Mouse (Mus musculus): ENCODE data around the gene Aamp.
"Not testable (repeated sequence)": the region's sequence is repeated elsewhere in the genome, so short reads cannot be mapped to it uniquely, and the experiment has no call there.

The Aamp gene

DNA sequence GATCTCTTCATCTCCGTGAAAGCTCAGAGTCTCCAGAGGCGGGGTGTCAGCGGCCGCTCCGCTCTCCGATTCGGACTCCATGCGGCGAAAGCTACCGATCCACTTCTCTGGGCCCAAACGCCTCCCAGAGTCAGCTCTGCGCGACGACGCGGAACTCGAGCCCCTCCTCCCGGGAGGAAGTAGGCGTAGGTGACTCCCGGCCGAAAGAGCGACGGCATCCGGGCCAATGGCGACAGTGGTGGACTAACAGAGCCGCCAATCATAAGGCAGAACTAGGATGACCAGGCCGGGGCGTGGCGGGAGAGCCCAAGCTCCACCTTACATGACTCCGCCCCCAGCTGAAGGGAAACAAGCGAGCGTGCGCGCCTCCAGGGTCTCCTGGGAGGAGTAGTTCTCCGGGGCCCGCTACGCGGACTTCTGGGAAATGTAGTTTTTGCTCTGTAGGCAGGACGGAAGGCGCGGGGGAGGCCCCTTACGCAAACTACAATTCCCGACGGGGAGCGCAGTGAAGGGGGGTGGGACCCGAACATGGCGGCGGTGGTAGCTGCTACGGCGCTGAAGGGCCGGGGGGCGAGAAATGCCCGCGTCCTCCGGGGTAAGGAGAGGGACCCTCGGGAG is at the start of gene Aamp, which contains the start of gene Pnkd:
Gene Aamp (minus strand): TSS at position 196 of the 618 bp plus-strand sequence.
Gene Pnkd (plus strand): TSS at position 388 of the 618 bp plus-strand sequence.
- peak; percentile 99 for DNase-seq (ENCODE audit: low read depth, low spot score)

DNA sequence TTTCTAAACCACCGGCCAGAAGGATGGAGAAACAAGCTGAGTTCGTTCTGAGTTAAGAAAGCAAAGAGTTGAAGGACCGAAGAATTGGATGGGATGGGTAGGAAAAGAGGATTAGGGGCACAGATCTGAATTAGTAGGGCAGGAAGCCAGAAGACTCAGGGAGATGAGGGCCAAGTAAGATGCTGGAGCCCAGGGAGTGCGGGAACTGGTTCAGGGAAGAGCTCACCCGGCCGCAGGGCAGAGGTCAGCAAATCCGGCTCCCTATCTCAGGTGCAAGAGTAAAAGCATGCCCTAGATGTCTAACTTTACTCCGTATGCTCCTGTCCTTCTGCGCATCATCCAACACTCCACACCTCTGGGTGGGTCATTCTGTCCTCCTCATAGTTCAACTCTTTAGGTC is 48.4 kb upstream of the Aamp start:
- no peak for DNase-seq (ENCODE audit: low read depth, low spot score)

DNA sequence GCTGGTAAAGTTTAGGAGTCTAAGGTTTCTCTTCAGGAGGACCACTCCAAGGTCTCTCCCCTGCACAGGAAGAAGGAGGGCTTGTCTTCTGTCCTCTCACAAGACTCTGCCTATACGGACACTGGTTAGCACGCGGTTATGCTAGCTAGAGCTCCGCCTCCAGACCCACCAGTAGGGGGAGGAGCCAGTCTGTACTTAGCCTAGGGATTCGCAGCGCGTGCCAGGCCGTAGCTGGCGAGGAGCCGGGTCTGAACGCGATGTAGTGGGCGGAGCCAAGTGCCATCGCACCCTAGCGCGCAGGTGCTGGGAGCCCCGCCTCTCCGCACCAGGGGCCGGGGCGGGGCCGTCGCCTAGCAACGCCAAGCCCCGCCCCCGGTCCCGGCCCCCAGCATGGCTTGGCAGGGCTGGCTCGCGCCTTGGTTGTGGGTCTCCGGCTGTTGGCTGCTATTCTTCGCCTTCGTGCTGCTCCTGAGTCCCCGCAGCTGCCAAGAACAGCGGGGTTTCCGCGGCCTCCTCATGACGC is 47.8 kb upstream of the Aamp start:
- peak; percentile 92 for DNase-seq (ENCODE audit: low read depth, low spot score)

DNA sequence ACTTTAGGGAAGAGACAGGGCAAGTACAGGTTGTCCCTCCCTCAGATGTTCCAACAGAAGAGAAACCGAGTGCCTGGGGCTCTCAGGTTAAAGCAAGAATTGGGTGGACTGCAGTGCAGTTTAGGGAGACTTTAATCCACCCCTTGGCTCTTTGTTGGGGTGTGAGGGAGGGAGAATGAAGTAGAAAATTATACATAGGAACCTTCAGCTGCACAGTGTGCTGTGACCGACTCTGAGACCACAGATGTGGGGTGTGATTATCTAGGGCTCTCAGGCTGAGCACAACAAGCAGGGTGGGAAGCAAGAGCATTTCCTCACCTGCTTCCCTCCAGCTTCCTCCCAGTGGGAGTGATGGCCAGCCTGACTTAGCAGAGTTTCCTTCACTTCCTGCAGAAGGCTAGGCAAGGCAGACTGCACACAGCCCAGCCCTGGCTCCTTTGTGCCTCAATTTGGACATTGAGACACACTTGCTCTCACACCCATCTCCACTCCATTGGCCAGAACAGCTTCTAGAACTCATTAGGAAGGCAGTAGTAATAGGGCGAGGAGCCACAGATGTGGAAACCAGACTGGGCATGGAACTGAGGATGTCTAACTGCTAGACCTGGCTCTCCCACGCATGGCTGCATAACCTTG is 46.6 kb upstream of the Aamp start:
- no peak for DNase-seq (ENCODE audit: low read depth, low spot score)

DNA sequence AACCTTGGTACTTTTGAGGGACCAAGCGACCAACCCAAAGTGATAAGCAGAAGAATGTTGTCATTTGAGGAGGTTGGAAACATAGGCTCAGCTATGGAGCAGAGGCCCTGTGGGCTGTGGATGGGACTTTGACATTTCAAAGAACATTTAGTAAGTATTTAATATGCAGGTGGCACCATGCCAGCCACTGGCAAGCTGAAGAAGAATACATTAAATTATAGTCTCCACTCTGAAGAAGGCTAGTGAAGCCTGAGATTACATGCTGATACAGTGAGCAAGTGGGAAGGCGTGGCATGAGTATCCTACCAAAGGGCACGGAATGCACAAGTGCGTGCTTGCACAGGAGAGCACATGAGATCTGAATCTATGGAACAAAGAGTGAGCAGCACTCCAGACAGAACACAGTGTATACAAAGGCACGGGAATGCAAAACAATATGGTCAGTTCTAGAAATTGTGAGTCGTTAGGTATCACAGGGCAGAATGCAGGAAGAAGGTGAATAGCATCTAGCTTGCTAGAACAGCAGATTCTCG is 45.4 kb upstream of the Aamp start:
- DNase-seq (ENCODE audit: low read depth, low spot score), result no peak

DNA sequence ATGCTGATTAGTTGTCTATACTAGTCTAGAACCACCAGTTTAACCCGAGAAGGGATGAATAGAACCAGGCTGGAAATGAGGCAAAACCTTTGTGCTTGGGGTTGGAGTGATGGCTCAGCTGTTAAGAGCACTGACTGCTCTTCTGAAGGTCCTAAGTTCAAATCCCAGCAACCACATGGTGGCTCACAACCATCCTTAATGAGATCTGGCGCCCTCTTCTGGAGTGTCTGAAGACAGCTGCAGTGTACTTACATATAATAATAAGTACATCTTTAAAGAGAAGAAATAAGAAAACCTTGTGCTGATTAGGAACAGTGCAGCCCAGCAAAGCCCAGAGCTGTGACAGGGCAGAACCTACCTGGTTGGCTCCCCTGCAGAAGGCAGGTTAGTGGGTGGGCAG is 42.4 kb upstream of the Aamp start:
- DNase-seq (ENCODE audit: low read depth, low spot score), result not testable (repeated sequence)

DNA sequence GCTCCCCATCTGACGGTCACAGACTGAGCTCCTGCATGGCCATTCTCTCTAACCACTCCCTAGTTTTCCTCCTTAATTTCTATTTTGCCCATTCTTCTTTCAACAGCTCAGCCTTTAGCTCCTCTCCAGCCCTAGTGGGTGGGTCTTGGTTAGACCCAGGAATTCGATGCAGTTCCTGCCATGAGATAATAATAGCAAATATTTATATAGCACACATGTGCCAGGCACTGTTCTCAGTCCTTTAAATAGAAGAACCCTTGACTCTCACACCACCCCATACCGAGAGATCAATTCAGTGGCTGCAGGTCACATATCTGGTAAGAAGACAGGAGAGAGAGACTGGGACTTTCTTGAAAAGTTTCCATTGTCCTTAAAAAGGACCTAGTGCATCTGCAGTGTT is 36.9 kb upstream of the Aamp start:
- DNase-seq (ENCODE audit: low read depth, low spot score), result no peak

DNA sequence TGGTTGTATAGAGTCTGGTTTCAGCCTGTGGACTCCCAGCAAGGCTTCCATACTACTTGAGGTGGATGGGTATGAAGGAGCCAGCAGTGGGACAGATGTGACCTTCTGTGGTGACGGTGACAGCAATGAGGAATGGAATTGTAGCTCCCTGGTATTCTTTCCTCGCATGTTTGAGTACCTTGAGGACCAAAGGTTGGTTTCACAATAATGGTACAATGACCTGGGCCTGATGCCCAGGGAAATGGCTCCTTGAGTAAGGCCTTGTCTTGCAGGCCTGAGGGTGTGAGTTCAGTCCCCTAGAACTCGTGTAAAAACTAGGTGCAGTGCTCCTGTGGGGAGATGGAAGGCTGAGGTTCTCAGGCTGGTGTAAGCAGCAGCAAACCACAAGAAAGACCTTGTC is 34.2 kb upstream of the Aamp start:
- DNase-seq (ENCODE audit: low read depth, low spot score), result no peak

DNA sequence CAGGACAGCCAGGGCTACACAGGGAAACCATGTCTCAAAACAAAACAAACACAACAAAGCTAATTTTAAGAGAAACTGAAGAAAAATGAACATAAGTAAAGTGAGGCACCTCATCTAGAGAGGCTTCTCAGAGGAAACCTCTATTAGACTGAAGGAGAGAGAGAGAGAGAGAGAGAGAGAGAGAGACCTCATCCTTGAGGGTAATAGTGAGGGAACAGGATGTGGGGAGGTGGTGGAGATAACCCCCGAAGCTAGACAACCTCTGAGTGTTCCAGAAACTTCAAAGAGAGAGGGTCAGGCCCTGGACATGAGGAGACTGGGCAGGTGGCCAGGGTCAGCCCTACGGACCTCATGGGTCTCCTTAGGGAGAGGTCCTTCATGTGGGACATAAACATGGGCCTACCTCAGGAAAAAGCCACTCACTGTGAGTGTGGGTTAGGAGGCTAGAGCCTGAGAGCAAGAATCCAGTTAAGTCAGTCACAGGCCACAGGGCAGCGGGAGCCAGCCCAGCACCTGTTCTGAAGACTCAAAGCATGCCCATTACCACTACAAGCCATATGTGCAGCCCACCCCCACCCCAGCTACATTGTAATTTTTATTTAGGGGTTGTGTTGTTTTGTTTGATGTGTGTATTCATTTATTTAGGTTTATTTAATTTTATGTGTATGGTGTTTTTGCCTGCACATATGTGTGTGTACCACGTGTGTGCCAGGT is 31.7 kb upstream of the Aamp start:
- DNase-seq (ENCODE audit: low read depth, low spot score), result no peak

DNA sequence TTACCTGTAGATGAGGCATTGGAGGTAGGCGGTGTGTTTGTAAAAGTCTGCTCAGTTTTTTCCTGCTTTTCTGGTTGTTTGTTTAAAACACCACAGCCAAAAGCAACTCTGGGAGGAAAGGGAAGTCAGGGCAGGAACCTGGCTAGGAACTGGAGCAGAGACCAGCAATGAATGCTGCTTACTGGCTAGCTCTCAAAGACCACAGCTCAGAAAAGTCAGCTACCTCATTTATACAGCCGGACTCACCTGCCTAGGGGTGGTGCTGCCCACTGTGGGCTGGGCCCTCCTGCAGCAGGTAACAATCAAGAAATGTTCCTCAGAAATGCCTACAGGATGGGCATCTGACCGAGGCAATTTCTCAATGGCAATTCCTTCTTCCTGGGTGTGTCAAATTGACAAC is 30.3 kb upstream of the Aamp start:
- DNase-seq (ENCODE audit: low read depth, low spot score), result no peak

DNA sequence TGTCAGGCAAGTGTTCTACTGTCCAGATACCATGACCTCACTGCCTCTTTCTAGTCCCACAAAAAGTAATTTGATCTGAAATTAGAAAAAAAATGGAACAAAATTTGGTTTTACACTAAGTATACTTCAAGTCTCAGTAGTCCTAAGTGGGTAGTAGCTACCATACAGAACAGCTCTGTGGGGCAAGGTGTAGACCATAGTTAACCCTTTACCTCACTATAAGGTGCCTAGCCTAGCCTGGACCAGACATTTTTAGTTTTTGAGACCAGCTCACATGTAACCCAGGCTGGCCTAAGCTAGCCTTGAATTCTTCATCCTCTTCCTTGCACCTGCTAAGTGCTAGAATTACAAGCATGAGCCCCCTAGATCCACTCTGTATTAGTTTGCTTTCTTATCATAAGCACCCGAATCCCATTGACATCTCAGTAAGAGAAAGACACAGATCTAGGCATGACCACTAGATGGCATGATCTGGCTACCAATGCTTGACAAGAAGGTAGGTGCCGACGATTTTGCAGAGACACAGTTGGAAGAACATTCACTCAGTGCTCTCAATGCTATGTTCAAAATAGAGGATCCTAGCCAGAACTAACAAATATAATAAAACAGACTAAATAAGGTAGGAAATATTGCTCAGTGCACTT is 28.6 kb upstream of the Aamp start:
- DNase-seq (ENCODE audit: low read depth, low spot score), result peak; percentile 61

DNA sequence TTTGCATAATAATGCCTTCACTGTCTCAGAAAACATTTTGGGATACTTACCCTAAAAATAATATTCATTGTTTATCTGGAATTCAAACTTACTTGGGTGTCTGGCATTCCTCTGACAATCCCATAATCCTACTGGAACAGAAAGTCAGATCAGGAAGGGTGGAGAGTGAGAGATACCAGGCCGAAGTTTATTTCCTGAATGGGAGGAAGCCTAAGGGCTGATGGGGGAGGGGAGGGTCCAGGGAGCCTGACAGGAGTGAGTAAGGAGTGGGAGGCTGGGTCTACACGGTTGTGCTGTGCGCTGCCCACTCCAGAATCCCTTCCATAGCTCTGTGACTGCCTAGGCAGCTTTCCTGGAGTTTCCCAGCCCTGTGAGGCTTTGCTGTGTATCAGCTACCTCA is 25.2 kb upstream of the Aamp start:
- no peak for DNase-seq (ENCODE audit: low read depth, low spot score)

DNA sequence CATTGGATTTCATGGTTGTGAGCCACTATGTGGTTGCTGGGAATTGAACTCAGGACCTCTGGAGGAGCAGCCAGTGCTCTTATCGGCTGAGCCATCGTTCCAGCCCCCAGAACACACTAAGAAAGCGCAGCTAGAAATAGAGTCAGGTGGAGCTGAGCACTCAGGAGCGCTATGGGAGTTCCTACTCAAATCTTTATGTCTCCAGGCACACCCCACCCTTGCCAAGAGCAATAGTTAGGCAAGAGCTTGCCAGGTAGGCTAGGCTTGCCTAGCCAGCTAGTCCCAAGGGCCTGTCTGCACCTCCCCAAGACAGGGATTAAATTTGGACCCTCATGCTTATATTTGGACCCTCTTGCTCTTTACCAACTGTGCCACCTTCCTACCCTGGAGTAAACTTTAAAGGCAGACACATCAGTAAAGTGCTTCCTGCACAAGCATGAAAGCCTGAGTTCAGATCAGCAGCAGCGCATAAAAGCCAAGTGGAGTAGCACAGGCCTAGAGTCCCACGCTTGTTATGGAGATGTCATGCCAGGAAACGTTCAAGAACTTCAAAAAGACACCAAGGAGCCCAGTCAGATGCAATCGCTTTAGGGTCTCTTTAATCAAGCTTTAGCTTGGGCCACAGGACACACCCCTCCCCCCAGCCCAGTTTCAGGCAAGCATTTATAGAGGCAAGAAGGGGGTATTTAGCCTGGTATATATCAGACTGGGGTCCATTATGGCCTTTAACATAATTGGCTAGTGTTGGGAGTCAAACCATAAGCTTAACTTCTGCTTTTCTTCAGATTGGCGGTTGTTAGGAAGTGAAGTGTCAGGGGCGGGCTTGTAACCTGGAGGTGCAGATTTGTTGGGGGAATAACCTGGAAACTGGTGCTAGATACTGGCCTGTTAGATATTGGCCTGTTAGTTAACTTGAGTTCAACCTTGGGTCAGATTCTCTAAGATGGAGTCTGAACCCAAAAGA is 23.7 kb upstream of the Aamp start:
- no peak for DNase-seq (ENCODE audit: low read depth, low spot score)

DNA sequence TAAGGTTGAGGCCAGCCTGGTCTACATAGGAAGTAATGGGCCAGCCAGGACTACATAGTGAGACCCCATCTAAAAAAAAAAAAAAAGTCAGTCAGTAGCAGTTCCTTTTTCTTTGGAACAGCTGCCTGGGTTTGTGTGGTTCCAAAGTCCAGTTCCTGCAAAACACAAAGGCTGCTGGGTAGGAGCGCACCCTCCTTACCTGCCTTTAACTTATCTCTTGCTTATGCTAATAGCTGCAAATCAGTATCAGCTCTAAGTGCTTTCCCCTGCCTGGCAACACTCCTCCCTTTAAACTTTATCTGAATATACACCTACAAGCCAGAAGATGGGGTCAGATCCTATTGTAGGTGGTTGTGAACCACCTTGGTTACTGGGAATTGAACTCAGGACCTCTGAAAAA is 22.6 kb upstream of the Aamp start:
- DNase-seq (ENCODE audit: low read depth, low spot score), result no peak

DNA sequence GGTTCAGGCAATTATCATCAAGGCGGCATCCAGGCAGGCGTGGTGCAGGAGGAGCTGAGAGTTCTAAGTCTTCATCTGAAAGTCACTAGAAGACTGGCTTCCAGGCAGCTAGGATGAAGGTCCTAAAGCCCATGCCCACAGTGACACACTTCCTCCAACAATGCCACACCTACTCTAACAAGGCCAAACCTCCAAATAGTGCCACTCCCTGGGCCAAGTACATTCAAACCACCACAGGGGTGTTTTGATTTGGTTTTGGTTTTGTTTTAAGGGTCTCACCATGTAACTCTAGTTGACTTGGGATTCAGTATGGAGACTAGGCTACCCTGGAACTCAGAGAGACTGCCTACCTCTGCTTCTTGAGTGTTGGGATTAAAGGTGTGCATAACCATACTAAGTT is 21.0 kb upstream of the Aamp start, which contains the start of gene Tmbim1:
Gene Tmbim1 (minus strand): TSS at position 101 of the 400 bp plus-strand sequence.
- no peak for DNase-seq (ENCODE audit: low read depth, low spot score)

DNA sequence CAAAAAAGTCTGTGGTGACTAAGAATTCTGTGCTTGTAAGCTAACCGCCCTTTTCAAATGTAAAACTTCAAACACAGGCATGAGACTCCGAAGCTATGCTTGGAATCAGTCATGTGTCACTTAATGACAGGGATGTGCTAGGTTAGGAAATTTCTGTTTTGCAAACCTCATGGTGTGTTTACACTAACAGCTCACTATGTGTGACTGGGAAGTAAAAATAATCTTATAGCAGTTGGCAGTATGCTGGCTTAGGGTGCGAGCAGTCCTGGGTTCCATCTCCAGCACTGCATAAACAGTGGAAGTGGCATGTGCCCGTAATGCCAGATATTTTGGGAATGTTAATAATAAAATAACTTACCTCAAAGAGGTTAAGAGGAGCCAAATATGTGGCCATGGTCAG is 20.4 kb upstream of the Aamp start:
- no peak for DNase-seq (ENCODE audit: low read depth, low spot score)

DNA sequence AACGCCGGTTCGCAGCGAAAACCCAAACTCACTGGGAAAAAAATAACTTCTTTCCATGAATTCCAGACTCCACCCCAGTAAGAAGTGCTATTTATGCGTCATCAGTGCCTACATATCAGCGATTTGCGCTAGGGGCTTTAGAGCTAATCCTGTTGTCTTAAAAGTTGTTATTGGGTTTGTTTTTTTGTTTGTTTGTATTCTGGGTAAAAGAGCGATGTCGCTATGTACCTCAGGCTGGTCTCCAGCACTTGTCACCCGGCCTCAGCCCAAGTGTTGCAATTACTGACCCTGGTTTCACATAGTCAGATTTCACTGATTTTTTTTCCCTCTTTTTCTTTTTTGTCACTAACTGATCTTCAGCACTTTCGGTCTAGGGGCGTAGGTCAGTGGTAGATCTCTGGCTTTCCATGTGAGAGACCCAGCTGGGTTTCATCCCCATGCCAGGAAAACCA is 19.8 kb upstream of the Aamp start:
- DNase-seq (ENCODE audit: low read depth, low spot score), result no peak

DNA sequence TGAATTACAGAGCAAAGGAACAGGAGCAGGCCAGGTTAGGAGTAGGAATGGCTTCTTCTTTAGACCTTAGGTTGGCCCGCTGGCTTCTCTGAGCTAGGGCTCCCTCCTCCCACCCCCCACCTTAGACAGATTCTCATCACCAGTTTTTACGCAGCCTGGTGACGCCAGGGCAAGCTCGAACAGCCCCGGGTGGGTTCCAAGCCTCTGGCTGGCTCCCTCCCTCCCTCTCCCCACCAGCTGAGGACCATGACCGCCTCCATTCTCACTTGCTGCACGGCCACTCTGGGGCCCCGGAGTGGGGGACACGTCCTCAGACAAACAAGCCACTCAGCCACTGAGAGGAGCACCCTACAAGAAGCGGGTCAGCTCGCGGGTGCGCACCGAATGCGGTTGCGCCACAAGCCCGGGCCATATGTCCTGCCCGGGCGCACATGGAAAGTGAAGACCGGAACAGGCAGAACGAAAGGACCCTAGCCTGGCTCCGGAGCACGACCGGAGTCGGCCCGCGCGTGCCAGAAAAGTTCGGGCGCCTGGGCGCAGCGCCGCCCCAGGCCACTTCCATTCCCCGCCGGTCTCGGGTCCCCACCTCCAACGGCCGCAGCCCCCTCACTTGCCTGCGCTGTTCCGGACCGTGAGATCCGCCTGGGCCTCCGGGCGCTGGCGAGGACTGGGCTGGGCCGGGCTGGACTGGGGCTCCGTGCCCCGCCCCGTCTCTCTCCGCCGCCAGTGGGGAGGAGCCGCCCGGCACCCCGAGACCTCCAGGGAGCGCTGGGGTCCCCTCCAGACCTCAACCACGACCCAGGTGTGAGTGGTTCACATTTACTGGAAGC is 19.2 kb upstream of the Aamp start:
- no peak for DNase-seq (ENCODE audit: low read depth, low spot score)

DNA sequence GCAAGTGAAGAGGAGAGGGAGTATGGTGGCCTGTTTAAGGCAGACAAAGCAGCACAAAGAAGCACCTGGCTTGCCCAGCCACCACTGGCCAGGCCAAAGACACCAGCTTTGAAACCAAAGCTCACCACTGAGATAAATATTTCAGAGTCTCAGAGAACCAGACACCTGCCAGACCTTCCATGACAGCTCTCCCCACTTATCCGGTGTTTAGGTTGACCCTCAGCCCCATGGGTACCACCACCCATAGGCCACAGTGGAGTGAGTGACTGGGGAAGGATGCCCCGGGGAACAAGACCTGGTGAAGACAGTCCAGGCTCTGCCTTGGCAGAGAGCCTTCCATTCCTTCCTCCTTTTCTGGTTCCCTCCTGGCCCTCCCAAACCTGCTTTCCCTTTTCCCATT is 18.3 kb upstream of the Aamp start:
- no peak for DNase-seq (ENCODE audit: low read depth, low spot score)

DNA sequence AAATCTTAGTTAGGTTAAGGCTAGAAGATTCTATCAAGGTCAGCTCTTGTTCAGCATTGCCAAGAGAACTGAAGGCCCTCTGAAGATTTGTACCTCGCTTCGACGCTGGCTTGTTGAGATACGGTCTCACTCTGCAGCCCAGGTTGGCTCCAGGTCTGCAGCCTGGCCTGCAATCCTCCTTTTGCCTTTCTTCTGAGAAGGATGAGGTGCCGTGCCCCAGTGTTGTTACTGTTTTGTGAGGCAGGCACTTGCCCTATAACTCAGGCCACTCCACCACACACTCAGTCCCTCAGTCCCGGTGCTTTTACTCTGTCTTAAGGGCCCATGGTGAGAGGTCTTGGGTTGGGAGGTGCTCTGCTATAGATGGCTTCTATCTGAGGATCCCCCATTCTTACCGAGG is 17.7 kb upstream of the Aamp start:
- no peak for DNase-seq (ENCODE audit: low read depth, low spot score)

Data from retina, adult 2 months (tissue).